Mouse (Mus musculus) thymus, adult 18-20 months (tissue): ENCODE measurements around the gene 2410015M20Rik.

Experiments used
- DNase-seq, 2 experiments: peaks; one replicate each; pipeline ENCODE4 v3.0.0; 2022; ENCODE audit warnings: mixed read lengths in 2 of 2

The 2410015M20Rik gene

DNA sequence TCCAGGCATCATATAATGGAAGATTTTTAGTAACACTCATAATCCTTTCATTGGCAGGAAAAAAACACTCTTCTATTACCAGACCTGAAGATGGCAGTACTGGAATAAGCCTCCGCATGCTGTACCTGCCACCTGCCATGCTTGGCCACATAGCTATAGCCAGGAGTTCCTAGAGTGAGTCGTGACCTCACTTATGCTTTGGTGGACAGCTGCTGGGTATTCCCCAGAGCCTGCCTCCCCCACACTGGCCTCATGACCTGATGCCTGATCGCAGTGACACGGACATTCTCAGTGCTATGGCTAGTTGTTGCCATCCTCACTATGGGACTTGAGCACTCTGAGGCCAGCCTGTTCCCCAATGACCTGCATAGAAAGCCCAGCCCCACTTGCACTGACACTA, 39.3 kb downstream of the 2410015M20Rik start:
- no peak for DNase-seq

DNA sequence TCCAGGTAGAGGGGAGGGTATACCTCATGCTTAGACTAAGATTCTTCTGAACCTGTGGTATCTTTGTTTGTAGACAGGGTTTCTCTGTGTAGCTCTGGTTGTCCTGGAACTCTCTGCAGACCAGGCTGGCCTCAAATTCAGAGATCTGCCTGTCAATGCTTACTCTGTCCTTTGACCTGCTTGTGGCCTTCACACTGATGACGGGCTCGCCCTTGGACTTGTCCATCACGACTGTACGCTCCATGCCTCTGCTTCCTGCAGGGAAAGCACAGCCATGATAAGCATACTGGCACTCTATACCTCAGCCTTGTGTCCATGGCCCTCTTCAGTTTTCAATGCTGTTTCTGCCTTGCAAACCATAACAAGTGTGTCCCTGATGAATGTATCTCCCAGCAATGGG, 42.2 kb downstream of the 2410015M20Rik start:
- DNase-seq, result no peak

DNA sequence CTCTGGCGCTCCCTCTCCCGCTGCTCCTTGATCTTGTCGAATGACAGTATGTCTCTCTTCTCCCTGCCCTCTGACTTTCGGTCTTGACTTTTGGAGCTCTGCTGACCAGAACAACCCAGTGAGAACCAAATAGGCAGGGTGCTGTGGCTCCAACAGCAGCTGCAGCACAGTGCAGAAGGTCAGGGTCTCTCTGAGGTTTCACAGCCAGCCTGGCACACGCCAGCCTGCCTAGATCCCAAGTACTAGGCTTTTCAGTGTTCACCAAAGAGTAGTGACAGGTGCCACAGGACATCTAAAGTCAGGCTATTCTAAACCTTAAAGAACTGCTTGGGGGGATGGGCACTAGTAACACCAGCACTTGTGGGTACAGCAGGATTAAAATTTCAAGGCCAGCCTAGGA, 42.7 kb downstream of the 2410015M20Rik start:
- DNase-seq, result no peak

DNA sequence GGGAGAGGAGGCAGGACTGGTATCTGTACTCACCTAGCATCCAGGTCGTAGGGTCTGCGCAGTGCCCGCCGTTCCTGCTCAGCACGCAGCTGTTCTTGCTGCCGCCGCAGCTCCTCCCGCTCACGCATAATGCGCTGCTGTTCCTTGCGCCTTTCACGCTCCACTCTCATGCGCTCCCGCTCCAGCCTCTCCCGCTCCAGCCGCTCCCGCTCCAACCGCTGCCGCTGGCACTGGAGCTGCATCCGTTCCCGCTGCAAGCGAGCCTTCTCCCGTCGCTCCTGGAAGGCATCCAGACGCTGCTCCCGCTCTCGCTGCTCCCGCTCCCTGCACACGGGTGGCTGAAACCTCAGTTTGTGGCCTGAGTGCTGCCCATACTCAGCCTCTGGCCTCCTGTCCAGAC, 43.3 kb downstream of the 2410015M20Rik start:
- DNase-seq, result no peak

DNA sequence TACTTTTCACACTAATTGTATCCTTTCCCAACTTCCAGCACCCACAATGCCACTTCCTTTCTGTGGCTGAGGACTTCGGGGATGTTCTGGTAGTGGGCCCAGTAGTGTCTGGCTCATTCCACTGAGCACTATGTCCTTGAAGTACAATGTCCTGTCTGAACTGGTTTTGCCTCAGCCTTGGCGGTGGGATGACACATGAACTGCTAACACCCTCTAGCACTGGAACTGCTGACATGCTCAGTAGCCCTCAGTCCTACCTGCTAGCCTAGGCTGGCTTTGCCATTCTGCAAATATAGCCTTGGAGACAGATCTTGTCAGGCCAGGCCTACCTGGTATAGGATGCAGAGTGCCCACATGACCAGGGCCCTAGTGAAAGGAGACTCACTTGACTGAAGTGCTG, 47.7 kb downstream of the 2410015M20Rik start:
- no peak for DNase-seq

DNA sequence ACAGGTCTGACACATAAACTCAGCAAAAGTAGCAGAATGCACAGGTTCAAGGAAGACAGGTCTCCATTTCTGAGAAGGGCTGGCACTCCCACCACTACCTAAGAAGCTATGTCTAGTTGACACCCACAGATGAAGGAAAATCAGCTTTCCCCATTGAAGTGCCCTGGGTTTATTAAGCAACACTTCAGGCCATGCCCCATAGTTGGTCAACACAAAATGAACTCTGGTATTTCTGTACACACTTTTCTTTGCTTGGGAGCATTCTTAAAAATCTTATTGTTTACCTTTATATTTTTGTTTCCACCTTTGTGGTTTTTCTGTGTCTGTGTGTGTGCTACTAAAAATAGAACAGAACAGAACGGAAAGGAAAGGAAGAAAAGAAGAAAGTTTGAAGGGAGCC, 49.4 kb downstream of the 2410015M20Rik start:
- no peak for DNase-seq

DNA sequence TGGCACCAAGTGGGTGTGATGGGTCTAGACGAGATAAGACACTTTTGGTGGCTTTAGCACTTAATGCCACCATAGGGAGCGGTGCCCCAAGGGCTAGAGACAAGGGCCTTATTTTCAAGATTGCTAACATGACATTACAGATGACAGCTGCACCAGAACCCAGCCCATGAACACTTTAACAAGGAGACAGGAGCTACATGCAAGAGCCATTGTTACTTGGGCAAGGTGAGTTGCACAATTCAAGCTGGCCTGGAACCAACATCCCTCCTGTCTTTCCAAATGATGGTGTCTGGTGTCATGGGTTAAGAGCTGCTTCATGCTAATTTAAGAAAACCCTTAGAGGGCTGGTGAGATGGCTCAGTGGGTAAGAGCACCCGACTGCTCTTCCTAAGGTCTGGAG, 50.2 kb downstream of the 2410015M20Rik start:
- DNase-seq, result no peak

DNA sequence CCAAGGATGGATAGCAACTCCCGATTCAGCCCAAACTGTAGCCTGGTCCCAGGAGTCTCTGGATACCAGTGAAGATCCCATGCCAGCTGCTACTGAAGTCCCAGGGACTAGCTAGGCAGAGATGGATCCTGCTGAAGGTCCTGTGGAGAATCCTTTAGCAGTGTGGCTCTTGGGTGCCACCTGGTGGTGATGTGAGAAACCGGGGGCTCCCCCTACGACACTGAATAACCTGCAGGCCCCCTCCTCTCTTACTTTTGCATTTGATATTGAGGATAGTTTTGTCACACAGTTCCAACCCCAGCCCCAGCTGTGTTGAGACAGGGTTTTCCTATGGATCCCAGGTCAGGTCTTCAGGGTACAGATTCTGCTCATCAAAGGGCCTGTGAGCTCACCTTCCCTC, 51.1 kb downstream of the 2410015M20Rik start:
- DNase-seq, result peak; percentile 36 to 44
